Mouse (Mus musculus) inflammation-experienced regulatory T-cells, adult 16 weeks (primary cell): ENCODE measurements around the gene Tssk1. TPM values are rescaled to one million over a fixed set of nuclear protein-coding genes. Genes with fewer than 3 reads are reported as not detected.

Experiments
- polyA plus RNA-seq: library from polyadenylated mRNA; unstranded; fragments of 100-300 nt; shearing (Covaris generic); gene quantifications from one replicate; pipeline ENCODE4 v1.2.1, GENCODE M21; 2017

Gene Tssk1
- not detected for polyA plus RNA-seq

DNA sequence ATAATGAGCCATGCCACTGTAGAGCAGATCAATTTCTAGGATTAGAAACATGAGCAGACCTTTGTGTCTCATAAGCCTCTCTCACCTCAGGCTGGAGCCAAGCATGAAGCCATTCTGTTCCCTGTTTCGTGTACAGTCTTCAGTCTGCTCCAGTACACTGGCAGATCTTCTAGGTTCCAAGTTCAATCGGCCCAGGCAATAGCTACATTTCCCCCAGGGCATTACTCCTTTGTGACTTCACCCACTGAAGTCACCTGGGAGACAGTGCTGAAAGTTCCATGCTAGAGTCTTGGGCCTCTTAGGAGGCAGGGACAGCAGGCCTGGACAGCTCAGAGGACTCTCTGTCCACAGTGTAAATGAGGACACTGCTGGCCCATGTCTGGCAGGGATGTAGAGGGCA, at the start of gene Tssk1:
Gene Tssk1, plus strand, starts transcription at position 301 of the 400 bp plus-strand sequence.

DNA sequence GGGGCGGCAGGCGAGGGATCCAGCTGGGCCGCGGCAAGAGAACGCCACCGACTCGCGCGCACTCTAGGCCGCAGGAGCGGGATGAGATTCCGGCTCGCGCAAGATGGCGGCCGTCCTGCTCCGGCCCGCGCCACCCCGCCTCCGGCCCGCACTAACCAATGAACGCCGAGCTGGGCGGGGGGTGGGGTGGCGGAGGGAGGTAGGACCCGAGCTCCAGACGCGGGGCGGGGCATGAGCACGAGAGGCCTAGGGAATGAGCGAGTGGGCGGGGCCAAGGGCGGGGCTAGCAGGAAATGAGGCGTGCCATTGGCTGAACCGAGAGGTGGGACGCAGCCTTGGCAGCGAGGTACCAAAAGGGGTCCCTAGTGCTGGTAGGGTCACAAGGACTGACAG, 2.5 kb upstream of the Tssk1 start, which contains the start of gene Gm20518:
Gene Gm20518, minus strand, starts transcription at position 105 of the 393 bp plus-strand sequence.

DNA sequence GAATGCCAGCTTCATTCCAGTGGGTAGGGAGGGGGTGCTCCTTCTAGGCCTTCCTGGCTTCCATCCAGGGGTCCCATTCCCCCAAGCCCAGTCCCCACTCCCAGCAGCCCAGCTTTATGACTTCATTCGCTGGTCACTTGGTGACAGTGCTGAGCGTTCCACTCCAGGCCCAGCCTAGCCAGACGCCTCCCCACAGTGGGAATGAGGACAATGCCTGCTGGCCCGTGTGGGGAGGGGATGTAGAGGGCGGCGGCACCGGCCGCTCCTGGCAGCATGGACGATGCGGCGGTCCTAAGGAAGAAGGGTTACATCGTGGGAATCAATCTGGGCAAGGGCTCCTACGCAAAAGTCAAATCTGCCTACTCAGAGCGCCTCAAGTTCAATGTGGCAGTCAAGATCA, 4.4 kb downstream of the Tssk1 start, which contains the start of the genes Dgcr2 and Tssk2:
Gene Dgcr2, minus strand, starts transcription at position 101 of the 400 bp plus-strand sequence.
Gene Tssk2, plus strand, starts transcription at position 176 of the 400 bp plus-strand sequence.

DNA sequence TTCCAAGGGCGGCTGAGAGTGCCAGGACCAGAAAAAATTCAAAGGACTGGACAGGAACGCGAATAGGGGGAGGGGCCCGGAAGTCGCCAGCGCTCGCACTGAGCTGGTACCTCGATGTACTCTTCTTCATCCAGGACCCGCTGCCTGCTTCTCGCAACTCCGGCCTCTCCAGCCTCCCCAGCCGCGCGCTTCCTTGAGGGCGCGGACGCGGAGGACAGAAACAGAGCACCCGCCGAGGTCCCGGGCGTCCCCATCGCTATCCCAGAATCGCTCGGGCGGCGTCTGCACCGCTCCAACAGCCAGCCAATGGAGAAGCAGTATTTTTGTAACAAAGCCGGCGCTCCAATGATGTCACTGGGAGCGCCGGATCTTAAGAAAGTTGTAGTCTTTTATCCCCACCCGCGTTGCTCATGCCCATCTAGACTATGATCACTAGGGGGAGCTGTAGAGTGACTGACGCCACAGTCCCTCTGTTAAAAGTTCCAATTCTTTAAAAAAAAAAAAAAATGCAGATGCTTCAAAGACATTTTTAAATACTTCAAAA, 17.1 kb downstream of the Tssk1 start, which contains the start of gene Ess2:
Gene Ess2, minus strand, starts transcription at position 297 of the 544 bp plus-strand sequence.

DNA sequence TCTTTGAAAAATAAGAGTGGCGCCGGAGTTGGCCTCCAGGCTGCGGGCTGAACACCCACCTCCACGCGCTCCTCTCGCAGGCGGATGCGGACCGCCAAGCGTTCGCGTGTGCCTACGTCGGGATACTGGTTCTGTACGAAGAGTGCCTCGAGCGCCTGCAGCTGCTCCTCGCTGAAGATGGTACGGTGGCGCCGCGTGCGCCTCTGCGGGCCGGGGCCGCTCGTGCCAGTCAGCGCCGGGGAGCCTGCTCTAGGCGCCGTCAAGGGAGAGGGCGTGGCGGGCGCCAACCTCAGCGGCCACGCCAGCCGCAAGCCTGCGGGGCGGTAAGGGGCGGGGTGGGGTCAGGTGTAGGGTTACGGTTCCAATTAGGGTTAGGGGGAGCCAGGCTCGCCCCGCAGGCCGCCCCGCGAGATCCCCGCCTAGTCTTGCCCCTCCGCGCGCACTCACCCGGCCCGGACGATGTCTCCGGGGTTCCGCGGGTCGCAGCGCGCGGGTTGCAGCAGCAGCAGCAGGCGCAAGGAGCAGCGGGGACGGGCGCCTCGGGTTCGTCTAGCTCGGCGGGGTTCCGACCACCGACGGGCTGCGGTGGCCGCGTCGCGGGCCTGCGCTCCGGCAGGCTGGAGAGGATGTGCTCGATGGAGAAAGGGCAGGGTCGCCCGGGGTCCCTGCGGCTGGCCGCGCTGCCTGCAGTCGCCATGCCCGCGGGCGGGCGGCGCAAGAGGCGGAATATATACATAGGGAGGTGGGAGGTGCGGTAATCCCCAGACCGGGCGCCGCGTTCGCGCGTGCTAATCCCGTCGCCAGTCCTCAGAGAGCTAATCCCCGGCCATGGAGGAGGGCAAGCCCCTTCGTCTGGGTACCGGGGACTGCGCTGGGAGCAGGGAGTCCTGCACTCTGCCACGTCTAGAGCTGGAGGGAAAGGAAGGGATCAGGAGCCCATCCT, 20.6 kb downstream of the Tssk1 start, which contains the start of gene Gsc2:
Gene Gsc2, minus strand, starts transcription at position 753 of the 943 bp plus-strand sequence.

DNA sequence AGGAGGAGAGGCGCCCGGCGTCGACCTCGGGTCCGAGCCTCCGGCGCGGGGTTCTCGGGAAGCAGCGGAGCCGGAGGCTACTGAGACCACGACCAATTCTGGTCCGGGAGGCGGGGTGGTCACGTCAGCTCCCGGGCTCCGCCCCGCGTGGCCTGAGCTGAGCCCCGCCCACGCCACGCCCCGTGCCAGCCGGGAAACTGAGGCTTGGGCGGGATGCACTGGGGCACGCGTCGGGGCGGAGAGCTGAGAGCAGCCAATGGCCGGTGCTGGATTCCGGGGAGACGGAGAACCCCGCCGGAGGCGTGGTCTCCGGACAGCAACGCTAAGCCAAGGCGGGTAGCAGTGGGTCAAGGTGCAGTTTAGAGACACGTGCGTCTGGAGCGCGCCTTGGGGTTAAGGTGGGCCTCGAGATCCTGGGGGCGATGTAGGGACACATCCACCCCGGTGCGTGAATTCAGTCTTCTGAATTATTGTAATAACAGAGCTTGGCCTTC, 34.1 kb downstream of the Tssk1 start, which contains the start of gene Slc25a1:
Gene Slc25a1, minus strand, starts transcription at position 133 of the 494 bp plus-strand sequence.

Other genes starting within 250 kb of the Tssk1 start
- gene Ccdc74a, start 247.8 kb upstream of the Tssk1 start, polyA plus RNA-seq = 0.54 TPM
- 201 TPM for gene Med15, start 161.3 kb upstream of the Tssk1 start, polyA plus RNA-seq
- 18.3 TPM for gene Klhl22, start 134.6 kb upstream of the Tssk1 start, polyA plus RNA-seq
- gene Scarf2, start 96.9 kb upstream of the Tssk1 start, polyA plus RNA-seq = not detected
- not detected for gene B830017H08Rik, start 61.1 kb upstream of the Tssk1 start, polyA plus RNA-seq
- 2.0 TPM for gene Car15, start 55.9 kb upstream of the Tssk1 start, polyA plus RNA-seq
- gene Gm20518, start 2.6 kb upstream of the Tssk1 start, polyA plus RNA-seq = not detected
- gene Dgcr2, start 4.3 kb downstream of the Tssk1 start, polyA plus RNA-seq = 82.8 TPM
- not detected for gene Tssk2, start 4.4 kb downstream of the Tssk1 start, polyA plus RNA-seq
- 71.3 TPM for gene Ess2, start 17.1 kb downstream of the Tssk1 start, polyA plus RNA-seq
- not detected for gene Gsc2, start 20.8 kb downstream of the Tssk1 start, polyA plus RNA-seq
- 30.6 TPM for gene Slc25a1, start 34.0 kb downstream of the Tssk1 start, polyA plus RNA-seq
- gene Vpreb2, start 86.2 kb downstream of the Tssk1 start, polyA plus RNA-seq = not detected
- 40.5 TPM for gene Dgcr6, start 158.6 kb downstream of the Tssk1 start, polyA plus RNA-seq
- 8.2 TPM for gene Prodh, start 196.0 kb downstream of the Tssk1 start, polyA plus RNA-seq
- not detected for gene Rtn4r, start 233.4 kb downstream of the Tssk1 start, polyA plus RNA-seq